8 mouse cellular contexts compared by ENCODE assay signal in the genomic region with DNA sequence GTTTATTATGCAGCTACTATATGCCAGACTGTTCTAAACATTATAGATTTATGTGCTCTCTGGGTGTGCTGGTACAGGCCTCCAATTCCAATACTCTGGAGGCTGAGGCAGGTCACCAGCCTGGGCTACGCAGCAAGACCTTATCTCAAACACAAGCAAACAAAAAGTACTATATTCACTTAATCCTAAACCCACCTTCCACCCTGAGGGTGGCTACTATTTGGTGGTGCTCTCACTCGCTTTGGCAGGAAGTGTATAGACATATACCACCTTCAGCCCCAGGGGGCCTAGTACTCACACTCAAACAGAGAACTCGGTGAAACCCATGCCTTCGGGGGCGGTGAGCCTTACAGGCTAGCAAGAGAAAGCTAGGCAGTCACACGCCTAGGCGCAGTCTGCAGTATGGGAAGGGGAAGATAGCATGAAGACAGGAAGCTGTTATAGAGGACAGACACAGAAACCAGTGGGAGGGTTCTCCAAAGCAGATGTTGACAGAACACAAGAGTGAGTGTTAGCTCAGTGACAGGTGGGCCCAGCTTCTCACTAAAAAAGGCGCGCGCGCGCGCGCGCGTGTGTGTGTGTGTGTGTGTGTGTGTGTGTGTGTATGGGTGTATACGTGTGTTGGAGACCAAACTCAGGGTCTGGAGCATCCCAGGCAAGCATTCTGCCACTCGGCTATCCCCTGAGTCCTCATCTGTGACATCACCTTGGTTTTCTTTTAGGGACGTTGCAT. TPM values are rescaled to one million over a fixed set of nuclear protein-coding genes. Genes with fewer than 3 reads are reported as not detected.
DNase-seq lines count a peak whose midpoint lies in the region; ATAC-seq and TF ChIP-seq lines count a peak whose summit lies in the region.

Gene Coro1a (minus strand): TSS at position 346 of the 733 bp plus-strand sequence.

- H3K4me1 ChIP-seq in embryonic facial prominence, embryonic 13.5 days = peaks cover 13% of the 10 kb centered on the region
- 0 out of 2 replicates have a peak, but pooled peaks cover 3% of the 10 kb centered on the region for H3K4me1 ChIP-seq in intestine, embryonic 14.5 days (replicated peaks; ENCODE audit: control insufficient read depth, insufficient read depth, low read length)
- peaks cover 8% of the 10 kb centered on the region for H3K4me1 ChIP-seq in liver, postnatal 0 days (ENCODE audit: insufficient read depth)

- no peak for DNase-seq in left cerebral cortex, adult 2 months (ENCODE audit: extremely low spot score in 1 of 2, low spot score in 2 of 2)
- DNase-seq in left cerebral cortex, adult 9 months (ENCODE audit: low spot score in 2 of 2) = no peak
- no peak for DNase-seq in intestine, embryonic 14.5 days (ENCODE audit: low spot score)
- DNase-seq in liver, postnatal 0 days = peak; percentile 41
- DNase-seq in splenic B cell, adult 2 months (ENCODE audit: low read depth, low spot score) = peak; percentile 83
- no peak for DNase-seq in cerebellum, postnatal 4 days (ENCODE audit: low spot score in 2 of 2)
- DNase-seq in urinary bladder, postnatal 4 days (ENCODE audit: low spot score in 2 of 2) = no peak

- 88% methylated on average over 19 of the region's 19 CpGs for WGBS in embryonic facial prominence, embryonic 13.5 days
- 81% methylated on average over 19 of the region's 19 CpGs for WGBS in intestine, embryonic 14.5 days
- WGBS in liver, postnatal 0 days (ENCODE audit: insufficient replicate concordance) = 45% methylated on average over 19 of the region's 19 CpGs

- H3K4me2 ChIP-seq in embryonic facial prominence, embryonic 13.5 days = no peak within 1 kb of the TSS
- H3K4me2 ChIP-seq in intestine, embryonic 14.5 days (ENCODE audit: low read length) = no peak within 1 kb of the TSS
- H3K4me2 ChIP-seq in liver, postnatal 0 days (ENCODE audit: low read depth, low read length) = peak within 1 kb of the TSS; percentile 10; the same call in 1 of the 2 replicates

- no peak for ATAC-seq in embryonic facial prominence, embryonic 13.5 days (ENCODE audit: insufficient number of reproducible peaks, insufficient read depth, low FRiP score, low TSS enrichment, low read depth)
- no peak for ATAC-seq in intestine, embryonic 14.5 days (replicated peaks; ENCODE audit: low FRiP score, low TSS enrichment, low read depth)
- peak; percentile 16; the same call in 1 of the 2 replicates for ATAC-seq in liver, postnatal 0 days

- intact Hi-C loops in left cerebral cortex, adult 2 months (cut with DNase I) = no loop called here

- no peak within 1 kb of the TSS for H3K27ac ChIP-seq in left cerebral cortex, adult 2 months
- H3K27ac ChIP-seq in embryonic facial prominence, embryonic 13.5 days = no peak within 1 kb of the TSS
- H3K27ac ChIP-seq in intestine, embryonic 14.5 days (ENCODE audit: low read depth) = no peak within 1 kb of the TSS
- H3K27ac ChIP-seq in liver, postnatal 0 days (ENCODE audit: low read depth) = peak within 1 kb of the TSS; percentile 45

- H3K36me3 ChIP-seq in embryonic facial prominence, embryonic 13.5 days = no peaks in the 10 kb centered on the region
- H3K36me3 ChIP-seq in intestine, embryonic 14.5 days (ENCODE audit: control insufficient read depth, insufficient read depth, low read length) = no peaks in the 10 kb centered on the region
- no peaks in the 10 kb centered on the region for H3K36me3 ChIP-seq in liver, postnatal 0 days (replicated peaks; ENCODE audit: insufficient read depth, low read length)
- H3K36me3 ChIP-seq in splenic B cell, adult 2 months (ENCODE audit: control insufficient read depth, insufficient read depth, low read length, poor library complexity, severe bottlenecking) = no peaks in the 10 kb centered on the region

- no peak within 1 kb of the TSS for H3K9ac ChIP-seq in embryonic facial prominence, embryonic 13.5 days
- H3K9ac ChIP-seq in intestine, embryonic 14.5 days (ENCODE audit: low read length) = no peak within 1 kb of the TSS
- no peak within 1 kb of the TSS for H3K9ac ChIP-seq in liver, postnatal 0 days (replicated peaks)

- H3K27me3 ChIP-seq in embryonic facial prominence, embryonic 13.5 days = peaks cover 35% of the 10 kb centered on the region
- H3K27me3 ChIP-seq in intestine, embryonic 14.5 days (replicated peaks; ENCODE audit: control insufficient read depth, insufficient read depth, low read length) = peaks cover 30% of the 10 kb centered on the region
- H3K27me3 ChIP-seq in liver, postnatal 0 days (ENCODE audit: insufficient read depth, low read length) = peaks cover 3% of the 10 kb centered on the region; the same call in 1 of the 2 replicates
- H3K27me3 ChIP-seq in splenic B cell, adult 2 months (ENCODE audit: control insufficient read depth, insufficient read depth, low read length, poor library complexity, severe bottlenecking) = no peaks in the 10 kb centered on the region

- 0 out of 2 replicates have a peak, but pooled peaks cover 3% of the 10 kb centered on the region for H3K9me3 ChIP-seq in embryonic facial prominence, embryonic 13.5 days
- no peaks in the 10 kb centered on the region for H3K9me3 ChIP-seq in intestine, embryonic 14.5 days (ENCODE audit: control insufficient read depth, low read length)
- H3K9me3 ChIP-seq in liver, postnatal 0 days (ENCODE audit: low read length) = no peaks in the 10 kb centered on the region

- no peak for TF ChIP-seq EP300 in liver, postnatal 0 days (IDR thresholded peaks at IDR 0.05; ENCODE audit: low read depth)

- TF ChIP-seq CTCF in left cerebral cortex, adult 2 months (IDR thresholded peaks at IDR 0.05) = no peak
- 0 out of 2 replicates have a peak, but pooled peaks have one; percentile 10 for TF ChIP-seq CTCF in liver, postnatal 0 days (IDR thresholded peaks at IDR 0.05; ENCODE audit: low read depth)

- H3K4me3 ChIP-seq in left cerebral cortex, adult 2 months = no peak within 1 kb of the TSS
- no peak within 1 kb of the TSS for H3K4me3 ChIP-seq in embryonic facial prominence, embryonic 13.5 days
- no peak within 1 kb of the TSS for H3K4me3 ChIP-seq in intestine, embryonic 14.5 days (ENCODE audit: low read depth, low read length)
- H3K4me3 ChIP-seq in liver, postnatal 0 days (ENCODE audit: low read depth, low read length) = no peak within 1 kb of the TSS

RNA-seq across cellular contexts. Expression of gene Coro1a, which starts in this region (rescaled TPM):
- 100 to 1,000 TPM; 164 to 185 TPM for total RNA-seq in left cerebral cortex, adult 2 months (2021)
- polyA plus RNA-seq in embryonic facial prominence, embryonic 13.5 days (2015; fragmentation: Nextera tagmentation; extraction: Ambion mirVana) = 33.3 and 35.8 TPM in 2 replicates
- 35.1 and 35.9 TPM in 2 replicates for polyA plus RNA-seq in intestine, embryonic 14.5 days (2014; fragmentation: Nextera tagmentation; extraction: Ambion mirVana)
- polyA plus RNA-seq in liver, postnatal 0 days (2015; fragmentation: Nextera tagmentation; extraction: Ambion mirVana) = 121 and 130 TPM in 2 replicates

Comparison
In these comparisons a context has a peak if more than half of its experiments do, and no peak if none do; other contexts are left out.
1. DNase-seq: peak in liver, postnatal 0 days (single experiment) and splenic B cell, adult 2 months (single experiment); none in left cerebral cortex, adult 2 months (0 of 2), left cerebral cortex, adult 9 months (0 of 2), intestine, embryonic 14.5 days (single experiment), cerebellum, postnatal 4 days (0 of 2) and urinary bladder, postnatal 4 days (0 of 2).